In the genomic region with DNA sequence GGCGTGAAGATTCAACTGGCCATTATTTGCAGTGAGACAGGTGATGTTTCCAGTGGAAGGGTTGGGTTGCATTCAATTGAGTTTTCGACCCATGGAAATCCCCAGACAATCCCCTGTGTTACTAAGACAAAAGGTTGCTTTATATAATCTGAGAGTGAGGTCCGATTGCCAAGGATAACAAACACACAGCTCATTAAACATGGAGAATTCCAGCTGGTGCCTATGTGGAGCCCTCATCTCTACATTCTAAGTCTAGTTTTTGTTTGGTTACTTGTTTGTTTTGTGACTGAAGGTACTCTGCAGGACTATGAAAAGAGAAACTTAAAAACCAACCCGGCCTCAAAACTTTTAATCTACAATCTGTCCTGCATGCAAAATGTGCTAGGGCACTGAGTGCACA, we compare ENCODE assay signal across 23 mouse cellular contexts.
DNase-seq lines count a peak whose midpoint lies in the region; ATAC-seq and TF ChIP-seq lines count a peak whose summit lies in the region.
"Had no signal": no experiment of that assay in that cellular context is flagged by ENCODE, and none has a peak within 500 bp of the region (broad histone marks: within the 10 kb centered on the region; RNA-seq: fewer than 3 reads in every experiment).

No protein-coding gene starts in this region.

- H3K4me3 ChIP-seq in kidney, embryonic 15.5 days (replicated peaks), result no peak overlapping the region
- H3K4me3 ChIP-seq in kidney, adult 2 months (ENCODE audit: insufficient read depth, low read depth, low read length), result no peak overlapping the region
- H3K4me3 ChIP-seq in kidney, postnatal 0 days (replicated peaks; ENCODE audit: low read depth, low read length), result no peak overlapping the region

- no peaks in the 10 kb centered on the region for H3K36me3 ChIP-seq in kidney, embryonic 15.5 days
- no peaks in the 10 kb centered on the region for H3K36me3 ChIP-seq in kidney, adult 2 months (ENCODE audit: control insufficient read depth, insufficient read depth, low read length)
- H3K36me3 ChIP-seq in kidney, postnatal 0 days (ENCODE audit: insufficient read depth, low read length), result no peaks in the 10 kb centered on the region
- H3K36me3 ChIP-seq: G1E had no signal

- 0 out of 2 replicates have a peak, but pooled peaks have one; percentile 77 for ATAC-seq in kidney, embryonic 15.5 days (replicated peaks; ENCODE audit: low FRiP score)
- no peak for ATAC-seq in kidney, postnatal 0 days (replicated peaks; ENCODE audit: low FRiP score, low read depth)
- ATAC-seq: activated CD4-positive, CD25-positive, alpha-beta regulatory T cell, adult 4 months; CD4-positive, CD25-positive, alpha-beta regulatory T cell, adult 4 months; Patski had no signal

- H3K4me2 ChIP-seq in kidney, embryonic 15.5 days, result no peak overlapping the region
- no peak overlapping the region for H3K4me2 ChIP-seq in kidney, postnatal 0 days (ENCODE audit: low read length)

- TF ChIP-seq CTCF in kidney, adult 2 months (conservative IDR thresholded peaks at IDR 0.05; ENCODE audit: insufficient read depth, insufficient read length, low read depth, low read length), result no peak
- no peak for TF ChIP-seq CTCF in kidney, postnatal 0 days (IDR thresholded peaks at IDR 0.05; ENCODE audit: low read depth)

- TF ChIP-seq POLR2A in kidney, adult 2 months (IDR thresholded peaks at IDR 0.05; ENCODE audit: low read depth, low read length), result no peak

- no peaks in the 10 kb centered on the region for H3K27me3 ChIP-seq in kidney, embryonic 15.5 days
- H3K27me3 ChIP-seq in kidney, adult 2 months (replicated peaks; ENCODE audit: control insufficient read depth, insufficient read depth, low read length), result no peaks in the 10 kb centered on the region
- H3K27me3 ChIP-seq in kidney, postnatal 0 days (ENCODE audit: insufficient read depth, low read length), result no peaks in the 10 kb centered on the region
- H3K27me3 ChIP-seq: CH12.LX, Patski had no signal

- DNase-seq in kidney, adult 2 months, result no peak
- DNase-seq in kidney, postnatal 0 days (ENCODE audit: low spot score), result peak; percentile 43
- no peak for DNase-seq in kidney, adult 18-20 months
- peak; percentile 21 for DNase-seq in retina, postnatal 1 day
- no peak for DNase-seq in retina, embryonic 14.5 days (ENCODE audit: low spot score)
- DNase-seq in Muller cell, postnatal 12 days (ENCODE audit: inconsistent ontology term), result peak; percentile 84
- DNase-seq in frontal cortex, postnatal 10 days (ENCODE audit: low spot score in 2 of 2), result no peak
- DNase-seq: adrenal gland, adult 2 months; adrenal gland, adult 8-10 months; adrenal gland, postnatal 10 days; adrenal gland, postnatal 14 days; adrenal gland, postnatal 25 days; adrenal gland, postnatal 36 days; B cell, adult 2 months; cerebellum, adult 11 months; cerebellum, adult 11-12 months; cerebellum, adult 18-20 months had no signal

- 37% methylated on average over 4 of the region's 4 CpGs for WGBS in kidney, embryonic 15.5 days
- WGBS in kidney, adult 2 months, result 28% methylated on average over 4 of the region's 4 CpGs
- WGBS in kidney, postnatal 0 days, result 41% methylated on average over 4 of the region's 4 CpGs

- H3K4me1 ChIP-seq in kidney, embryonic 15.5 days, result no peaks in the 10 kb centered on the region
- H3K4me1 ChIP-seq in kidney, adult 2 months (ENCODE audit: control insufficient read depth, insufficient read depth, low read length), result no peaks in the 10 kb centered on the region
- no peaks in the 10 kb centered on the region for H3K4me1 ChIP-seq in kidney, postnatal 0 days (replicated peaks; ENCODE audit: insufficient read depth, low read length)

- H3K9ac ChIP-seq in kidney, embryonic 15.5 days, result no peak overlapping the region
- no peak overlapping the region for H3K9ac ChIP-seq in kidney, postnatal 0 days (ENCODE audit: low read depth, low read length)

- no peaks in the 10 kb centered on the region for H3K9me3 ChIP-seq in kidney, embryonic 15.5 days (replicated peaks)
- H3K9me3 ChIP-seq in kidney, postnatal 0 days (replicated peaks; ENCODE audit: low read length), result no peaks in the 10 kb centered on the region

- no peak overlapping the region for H3K27ac ChIP-seq in kidney, embryonic 15.5 days
- no peak overlapping the region for H3K27ac ChIP-seq in kidney, adult 2 months (ENCODE audit: insufficient read depth, low read depth, low read length)
- no peak overlapping the region for H3K27ac ChIP-seq in kidney, postnatal 0 days

Comparison
In these comparisons a context has a peak if more than half of its experiments do, and no peak if none do; other contexts are left out.
1. DNase-seq: peak in kidney, postnatal 0 days (single experiment), retina, postnatal 1 day (single experiment) and Muller cell, postnatal 12 days (single experiment); none in kidney, adult 2 months (single experiment), kidney, adult 18-20 months (single experiment), retina, embryonic 14.5 days (single experiment) and frontal cortex, postnatal 10 days (0 of 2).